Mouse (Mus musculus) granulocyte monocyte progenitor cell, adult 5-6 weeks (primary cell): ENCODE results near the gene Khsrp. TPM values are rescaled to one million over a fixed set of nuclear protein-coding genes. Genes with fewer than 3 reads are reported as not detected.

ENCODE experiments used
- ATAC-seq: replicated peaks from 2 replicates; pipeline ENCODE4 v1.8.0; 2016; ENCODE audit warnings: mild to moderate bottlenecking, moderate TSS enrichment, inconsistent platforms; ENCODE audit not compliant: poor library complexity, severe bottlenecking
- total RNA-seq, 2 experiments: library from RNA; stranded (forward) in 1 of 2; stranded (reverse) in 1 of 2; fragments of 200-712, 200-1000 nt in 1 of 2; fragments of >200 nt in 1 of 2; fragmentation: Nextera tagmentation in 1 of 2; gene quantifications; 2 replicates each; pipeline ENCODE4 v1.2.3; 2014 to 2017

Gene Khsrp
- total RNA-seq, 2 experiments from 2014 or later, result 84.0 to 96.6 TPM

DNA sequence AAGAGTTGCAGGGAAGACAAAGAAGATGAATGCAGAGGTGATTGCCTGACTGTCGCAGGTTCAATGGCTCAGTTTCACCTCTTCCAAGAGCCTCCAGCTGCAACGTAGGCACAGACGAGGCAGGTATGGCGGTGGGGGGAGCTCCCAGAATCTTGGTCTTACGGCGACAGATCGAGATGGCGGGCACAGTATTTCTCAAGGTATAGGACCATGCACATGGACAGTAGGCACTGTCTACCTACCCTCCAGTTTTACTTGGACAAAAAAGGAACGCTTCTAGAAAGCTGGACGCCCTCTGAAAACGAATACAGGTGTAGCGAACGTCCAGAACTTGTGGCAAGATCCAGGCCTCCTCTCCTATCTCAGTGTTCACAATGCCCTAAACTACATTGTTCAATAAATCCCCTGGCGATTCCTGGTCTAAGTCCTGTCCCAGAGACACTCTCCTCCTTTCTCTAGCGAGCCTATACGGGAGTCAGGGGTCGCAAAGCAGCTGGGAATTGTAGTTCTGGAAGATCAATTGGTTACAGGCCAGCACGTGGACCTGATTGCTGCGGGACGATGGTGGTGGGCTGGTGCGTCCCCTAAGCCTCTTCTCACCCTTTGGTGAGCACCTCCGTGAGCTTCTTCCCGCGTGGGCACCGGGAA, 41.7 kb downstream of the Khsrp start:
- peak; percentile 66 for ATAC-seq

DNA sequence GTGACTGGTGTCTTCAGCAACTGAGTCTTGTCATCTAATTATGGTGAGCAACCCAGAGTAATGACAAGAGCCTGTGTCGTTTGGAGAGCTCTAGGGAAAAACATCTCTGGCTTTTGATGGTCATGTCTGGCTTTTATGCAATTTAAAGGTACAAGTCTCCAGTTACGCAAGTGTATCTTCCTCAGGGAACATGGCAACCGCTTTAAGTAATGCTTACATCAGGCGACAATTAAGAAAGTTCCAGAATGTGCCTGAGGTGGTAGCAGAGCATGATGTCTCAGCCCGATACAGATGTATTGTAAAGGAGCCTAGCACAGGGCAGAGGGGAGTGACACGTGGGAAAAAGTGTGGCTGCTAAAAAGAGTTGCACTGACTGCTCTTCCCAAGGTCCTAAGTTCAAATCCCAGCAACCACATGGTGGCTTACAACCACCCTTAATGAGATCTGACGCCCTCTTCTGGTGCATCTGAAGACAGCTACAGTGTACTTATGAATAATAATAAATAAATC, 42.3 kb downstream of the Khsrp start:
- peak; percentile 3; the same call in 1 of the 2 replicates for ATAC-seq

DNA sequence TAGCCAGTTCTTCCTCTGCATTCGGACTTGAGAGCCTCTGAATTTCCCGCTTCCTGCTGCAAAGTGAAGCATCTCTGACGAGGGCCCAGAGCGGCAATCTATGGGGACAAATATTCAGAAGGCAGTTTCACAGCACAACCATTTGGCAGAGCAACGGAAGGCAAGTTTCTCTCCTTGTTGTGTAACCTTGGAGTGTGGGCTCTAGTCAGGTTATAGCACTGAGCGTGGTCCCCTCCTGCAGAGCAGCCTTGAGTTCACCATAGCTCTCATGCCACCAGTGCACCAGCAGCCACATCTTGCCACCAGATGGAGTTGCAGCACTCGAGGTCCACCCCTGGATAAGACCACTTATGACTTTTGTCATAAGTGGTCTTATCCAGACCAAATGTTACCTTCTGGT, 42.9 kb downstream of the Khsrp start:
- 0 out of 2 replicates have a peak, but pooled peaks have one; percentile 10 for ATAC-seq

DNA sequence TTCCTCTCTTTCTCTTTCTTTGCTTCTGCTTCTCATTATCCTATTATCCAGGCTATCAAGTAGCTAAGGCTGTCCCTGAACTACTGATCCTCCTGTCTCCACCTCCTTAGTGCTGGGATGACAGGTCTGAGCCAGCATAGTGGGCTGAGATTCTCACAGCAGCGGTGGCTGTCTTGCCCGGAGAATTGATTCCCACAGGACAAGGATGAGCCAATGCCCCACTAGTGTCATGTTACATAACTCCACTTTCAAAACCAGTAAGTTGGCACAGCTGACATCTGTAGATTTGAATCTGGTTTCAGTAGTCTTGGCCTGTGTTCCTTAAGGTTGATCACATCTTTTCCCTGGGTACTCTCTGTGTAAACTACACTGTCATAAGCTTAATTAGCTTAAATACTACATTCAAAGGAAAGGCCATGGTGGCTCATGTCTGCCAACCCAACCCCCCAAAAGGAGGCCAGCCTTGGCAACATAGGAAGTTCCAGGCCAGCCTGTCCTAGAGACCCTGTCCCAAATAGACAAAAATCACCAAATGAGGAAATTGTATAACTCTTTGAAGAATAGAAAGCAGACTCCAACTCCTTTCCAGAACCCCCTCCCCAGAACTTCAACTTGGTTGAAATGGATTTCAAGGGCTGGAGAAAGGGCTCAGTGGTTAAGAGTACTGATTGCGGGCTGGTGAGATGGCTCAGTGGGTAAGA, 45.1 kb downstream of the Khsrp start:
- no peak for ATAC-seq

DNA sequence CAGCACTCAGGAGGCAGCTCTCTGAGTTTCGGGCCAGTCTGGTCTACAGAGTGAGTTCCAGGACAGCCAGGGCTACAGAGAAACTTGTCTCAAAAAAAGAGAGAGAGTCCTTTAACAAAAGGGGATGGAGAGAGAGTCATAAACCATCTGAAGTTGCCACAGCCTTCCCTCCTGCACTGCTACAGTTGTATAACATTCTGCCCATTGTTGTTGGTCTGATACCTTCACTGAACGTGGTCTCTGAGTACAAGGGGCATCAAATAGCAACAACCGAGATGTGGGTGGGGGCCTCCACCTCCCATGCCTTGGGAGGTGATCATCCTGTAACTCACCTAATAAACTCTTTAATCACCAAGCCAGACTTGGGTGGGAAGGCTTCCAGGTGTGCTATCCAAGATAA, 45.7 kb downstream of the Khsrp start:
- ATAC-seq, result no peak

DNA sequence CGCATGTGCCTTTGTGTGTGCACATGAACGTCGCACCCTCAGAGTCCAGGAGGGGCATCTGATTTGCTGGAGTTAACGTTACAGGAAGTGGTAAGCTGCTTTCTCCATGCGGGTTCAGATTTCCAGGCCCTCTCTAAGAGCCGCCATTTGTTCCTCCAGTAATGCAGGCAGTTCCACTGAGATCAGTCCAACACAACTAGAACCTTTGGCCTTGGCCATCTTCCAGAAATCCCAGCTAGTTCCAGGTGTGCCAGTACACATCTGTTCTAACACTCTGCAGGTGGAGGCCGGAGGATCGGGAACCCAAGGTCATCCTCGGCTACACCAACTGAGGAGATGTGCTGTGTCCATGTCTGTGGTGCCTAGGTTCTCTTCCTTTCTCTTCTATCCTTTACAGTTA, 46.4 kb downstream of the Khsrp start:
- no peak for ATAC-seq

DNA sequence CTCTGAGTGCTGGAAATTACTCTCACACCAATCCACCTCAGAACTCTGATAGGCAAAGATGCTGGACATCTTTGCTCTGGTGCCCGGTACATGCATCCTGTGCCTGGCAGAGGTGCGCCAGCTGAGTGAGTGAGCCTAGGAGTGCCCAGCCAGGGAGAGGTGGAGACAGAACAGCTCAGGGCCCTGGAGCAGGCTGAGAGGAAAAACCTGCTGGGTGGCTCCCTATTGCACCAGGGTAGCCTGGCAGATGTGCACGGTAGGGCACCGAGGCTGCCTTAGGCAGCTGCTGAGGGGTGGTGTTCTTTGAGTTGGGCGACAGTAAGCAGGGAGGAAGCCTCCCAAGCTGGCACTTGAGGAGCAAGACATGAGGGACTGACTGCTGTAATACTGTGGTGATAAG, 49.3 kb downstream of the Khsrp start, which contains the start of gene Acer1:
TSS of gene Acer1 (minus strand) at position 114 of the 400 bp plus-strand sequence.
- no peak for ATAC-seq

DNA sequence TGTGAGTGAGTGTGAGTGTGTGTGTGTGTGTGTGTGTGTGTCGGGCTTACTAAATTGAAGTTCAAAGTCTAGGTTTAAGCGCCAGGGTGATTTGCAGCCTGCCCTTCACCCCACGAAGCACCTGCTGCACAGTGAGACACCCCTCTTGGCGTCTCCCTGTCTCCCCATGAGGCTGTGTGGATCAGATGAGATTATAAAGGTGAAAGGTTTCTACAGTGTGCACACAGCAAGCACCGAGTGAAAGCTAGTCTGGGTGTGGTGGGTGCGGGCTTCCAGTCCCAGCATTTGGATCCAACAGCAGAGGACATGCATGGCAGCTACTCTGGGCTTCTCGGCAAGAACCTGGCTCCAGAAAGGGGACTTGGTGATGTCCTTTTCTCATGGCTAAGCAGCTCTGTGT, 50.3 kb downstream of the Khsrp start:
- ATAC-seq, result no peak

DNA sequence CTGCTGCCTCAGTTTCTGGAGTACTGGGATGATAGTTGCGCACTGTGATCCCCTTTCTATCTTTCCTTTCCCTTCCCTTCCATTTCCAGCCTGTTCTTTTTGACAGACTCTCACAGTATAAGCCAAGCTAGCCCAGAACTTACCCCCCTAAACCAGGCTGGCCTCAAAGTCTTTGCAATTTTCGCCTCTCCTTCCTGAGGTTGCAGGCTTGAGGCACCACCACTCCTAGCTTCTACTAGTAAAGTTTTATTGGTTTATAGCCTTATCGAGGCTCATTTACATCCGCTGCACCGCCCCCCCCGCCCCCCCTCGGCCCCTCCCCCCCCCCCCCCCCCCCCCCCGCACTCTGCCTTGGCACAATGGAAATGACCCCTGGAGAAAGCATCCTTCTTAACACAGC, 51.8 kb downstream of the Khsrp start:
- no peak for ATAC-seq

DNA sequence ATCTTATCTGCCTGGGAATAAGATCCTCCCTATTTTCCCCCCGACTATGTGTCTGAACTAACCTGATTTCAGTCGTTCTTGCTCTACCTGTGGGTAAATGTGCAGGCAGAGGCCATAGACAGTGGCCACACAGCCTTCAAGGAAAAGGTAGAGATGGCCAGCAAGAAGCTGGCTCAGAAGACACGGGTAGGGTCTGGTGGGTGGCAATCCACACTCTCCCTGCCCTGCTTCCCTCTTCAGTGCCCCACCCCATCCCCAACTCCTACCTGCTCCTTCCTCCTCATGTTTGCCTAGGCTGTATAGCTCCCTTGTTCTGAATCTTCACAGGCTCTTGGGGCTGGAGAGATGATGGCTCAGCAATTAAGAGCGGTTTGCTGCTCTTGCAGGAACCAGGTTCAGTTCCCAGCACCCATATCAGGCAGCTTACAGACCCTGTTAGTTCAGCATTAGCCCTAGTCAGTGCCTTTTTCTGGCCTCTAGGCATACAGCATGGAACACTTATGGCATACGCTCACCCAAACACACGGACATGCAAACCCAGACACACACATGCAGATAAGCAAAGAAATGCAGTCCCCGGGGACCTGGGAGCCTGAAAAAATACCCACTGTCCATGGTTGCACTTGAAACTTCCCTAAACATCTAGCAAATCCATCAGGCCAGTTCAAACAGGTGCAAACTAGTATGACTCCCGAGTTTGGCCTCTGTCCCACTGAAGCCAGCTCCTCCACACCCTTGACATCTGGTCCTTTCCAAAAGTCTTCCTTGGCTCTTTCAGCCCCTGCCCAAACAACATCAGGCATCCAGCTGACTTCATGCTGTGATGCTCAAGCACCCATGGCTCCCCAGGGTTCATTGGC, 54.6 kb downstream of the Khsrp start:
- no peak for ATAC-seq

DNA sequence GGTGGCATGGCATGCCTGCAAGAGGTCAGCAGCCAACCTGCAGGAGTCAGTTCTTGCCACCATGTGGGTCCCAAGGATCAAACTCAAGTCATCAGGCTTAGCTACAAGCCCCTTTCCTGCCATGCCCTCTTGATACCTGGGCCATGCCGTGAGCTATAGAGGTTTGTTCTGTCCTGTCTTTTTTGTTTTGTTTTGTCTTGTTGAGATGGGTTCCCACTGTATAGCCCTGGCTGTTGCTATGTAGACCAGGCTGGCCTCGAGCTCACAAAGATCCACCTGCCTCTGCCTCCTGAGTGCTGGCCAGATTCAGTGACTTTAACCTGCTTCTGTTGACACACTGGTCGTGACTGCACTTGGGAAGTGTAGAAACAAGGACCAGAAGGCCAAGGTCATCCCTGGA, 55.9 kb downstream of the Khsrp start:
- no peak for ATAC-seq

DNA sequence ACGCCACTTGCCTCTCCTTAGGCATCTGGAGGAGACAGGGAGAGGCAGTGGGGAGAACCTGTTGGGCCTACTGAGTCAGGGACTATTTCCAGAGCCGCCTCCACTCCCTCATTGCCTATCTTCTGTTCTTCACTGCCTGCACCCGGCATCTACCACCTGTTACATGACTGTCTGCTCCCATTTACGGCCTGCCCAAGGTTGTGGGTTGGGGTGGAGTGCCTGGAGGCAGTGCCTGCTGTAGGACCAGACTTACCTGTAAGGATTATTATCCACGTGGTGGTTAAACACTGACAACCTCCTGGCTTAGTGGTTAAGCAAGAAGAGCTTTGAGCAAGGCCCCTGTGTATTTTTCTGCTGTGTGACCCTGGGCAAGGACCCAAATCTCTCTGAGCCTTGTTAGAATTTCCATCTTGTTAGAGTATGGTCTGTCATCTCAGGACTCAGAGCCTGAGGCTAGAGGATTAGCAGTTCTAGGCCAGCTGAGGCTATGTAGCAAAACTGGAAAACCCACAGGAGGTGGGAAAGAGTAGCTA, 56.5 kb downstream of the Khsrp start:
- no peak for ATAC-seq

DNA sequence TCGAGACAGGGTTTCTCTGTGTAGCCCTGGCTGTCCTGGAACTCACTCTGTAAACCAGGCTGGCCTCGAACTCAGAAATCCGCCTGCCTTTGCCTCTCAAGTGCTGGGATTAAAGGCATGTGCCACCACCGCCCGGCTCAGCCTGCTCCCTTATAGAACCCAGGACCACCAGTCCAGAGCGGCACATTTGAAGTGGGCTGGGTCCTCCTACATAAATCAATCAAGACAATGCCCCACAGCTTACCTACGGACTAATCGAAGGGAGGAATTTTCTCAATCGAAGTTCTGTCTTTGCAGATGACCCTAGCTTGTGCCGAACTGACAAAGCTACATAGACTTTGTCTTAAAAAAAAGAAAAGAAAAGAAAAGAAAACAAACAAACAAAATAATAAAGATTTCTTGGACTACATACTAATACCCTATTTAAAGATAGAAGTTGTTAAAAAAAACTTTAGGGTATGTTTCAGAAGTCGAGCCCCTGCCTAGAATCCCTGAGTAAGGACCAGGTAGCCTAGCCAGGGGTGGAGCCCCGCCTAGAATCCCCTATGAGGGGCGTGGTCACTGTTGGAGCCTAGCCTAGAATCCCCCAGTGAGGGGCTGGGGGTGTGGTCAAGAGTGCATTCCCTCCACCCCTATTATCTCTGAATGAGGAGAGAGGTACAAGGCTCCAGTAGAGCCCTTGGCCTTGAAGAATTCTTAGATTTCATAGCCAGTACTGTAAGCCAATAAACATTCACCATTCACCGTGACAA, 57.2 kb downstream of the Khsrp start:
- ATAC-seq, result no peak

Other genes starting within 250 kb of the Khsrp start
- gene Rfx2, start 200.5 kb downstream of the Khsrp start, total RNA-seq (2014; fragmentation: Nextera tagmentation), result 4.4 and 6.4 TPM in 2 replicates
- gene Rfx2, start 200.5 kb downstream of the Khsrp start, total RNA-seq (2017), result 1.6 and 2.8 TPM in 2 replicates
- gene Acsbg2, start 157.1 kb downstream of the Khsrp start, total RNA-seq (2014; fragmentation: Nextera tagmentation), result not detected in 2 replicates
- gene Acsbg2, start 157.1 kb downstream of the Khsrp start, total RNA-seq (2017), result not detected in 2 replicates
- 0.47 TPM in 1 of 2 replicates, not detected in the other for gene 1700061G19Rik, start 156.0 kb downstream of the Khsrp start, total RNA-seq (2014; fragmentation: Nextera tagmentation)
- gene 1700061G19Rik, start 156.0 kb downstream of the Khsrp start, total RNA-seq (2017), result 0.17 TPM in 1 of 2 replicates, not detected in the other
- gene Mllt1, start 96.1 kb downstream of the Khsrp start, total RNA-seq (2014; fragmentation: Nextera tagmentation), result 20.6 and 26.9 TPM in 2 replicates
- gene Mllt1, start 96.1 kb downstream of the Khsrp start, total RNA-seq (2017), result 16.6 and 17.0 TPM in 2 replicates
- not detected in 2 replicates for gene Acer1, start 49.4 kb downstream of the Khsrp start, total RNA-seq (2014; fragmentation: Nextera tagmentation)
- gene Acer1, start 49.4 kb downstream of the Khsrp start, total RNA-seq (2017), result not detected in 2 replicates
- 48.8 and 80.1 TPM in 2 replicates for gene Clpp, start 41.2 kb downstream of the Khsrp start, total RNA-seq (2014; fragmentation: Nextera tagmentation)
- gene Clpp, start 41.2 kb downstream of the Khsrp start, total RNA-seq (2017), result 88.7 and 94.7 TPM in 2 replicates
- gene Alkbh7, start 34.2 kb downstream of the Khsrp start, total RNA-seq (2014; fragmentation: Nextera tagmentation), result 11.3 and 24.4 TPM in 2 replicates
- gene Alkbh7, start 34.2 kb downstream of the Khsrp start, total RNA-seq (2017), result 17.3 and 18.7 TPM in 2 replicates
- not detected in 2 replicates for gene Pspn, start 31.5 kb downstream of the Khsrp start, total RNA-seq (2014; fragmentation: Nextera tagmentation)
- not detected in 2 replicates for gene Pspn, start 31.5 kb downstream of the Khsrp start, total RNA-seq (2017)
- 47.6 and 63.8 TPM in 2 replicates for gene Gtf2f1, start 20.2 kb downstream of the Khsrp start, total RNA-seq (2014; fragmentation: Nextera tagmentation)
- gene Gtf2f1, start 20.2 kb downstream of the Khsrp start, total RNA-seq (2017), result 103 and 116 TPM in 2 replicates
- gene Gm17949, start 20.1 kb downstream of the Khsrp start, total RNA-seq (2014; fragmentation: Nextera tagmentation), result not detected in 2 replicates
- not detected in 2 replicates for gene Gm17949, start 20.1 kb downstream of the Khsrp start, total RNA-seq (2017)
- gene Slc25a41, start 10.1 kb upstream of the Khsrp start, total RNA-seq (2014; fragmentation: Nextera tagmentation), result not detected in 2 replicates
- gene Slc25a41, start 10.1 kb upstream of the Khsrp start, total RNA-seq (2017), result not detected in 2 replicates
- gene Crb3, start 27.6 kb upstream of the Khsrp start, total RNA-seq (2014; fragmentation: Nextera tagmentation), result not detected in 2 replicates
- gene Crb3, start 27.6 kb upstream of the Khsrp start, total RNA-seq (2017), result not detected in 2 replicates
- gene Slc25a23, start 28.3 kb upstream of the Khsrp start, total RNA-seq (2014; fragmentation: Nextera tagmentation), result 15.2 and 23.8 TPM in 2 replicates
- gene Slc25a23, start 28.3 kb upstream of the Khsrp start, total RNA-seq (2017), result 1.6 and 1.7 TPM in 2 replicates
- gene Dennd1c, start 47.0 kb upstream of the Khsrp start, total RNA-seq (2014; fragmentation: Nextera tagmentation), result 24.7 and 27.1 TPM in 2 replicates
- gene Dennd1c, start 47.0 kb upstream of the Khsrp start, total RNA-seq (2017), result 2.9 and 3.0 TPM in 2 replicates
- not detected in 2 replicates for gene Tubb4a, start 56.3 kb upstream of the Khsrp start, total RNA-seq (2014; fragmentation: Nextera tagmentation)
- gene Tubb4a, start 56.3 kb upstream of the Khsrp start, total RNA-seq (2017), result not detected in 2 replicates
- 0.28 and 1.1 TPM in 2 replicates for gene Tnfsf9, start 73.8 kb upstream of the Khsrp start, total RNA-seq (2014; fragmentation: Nextera tagmentation)
- 0.60 and 3.0 TPM in 2 replicates for gene Tnfsf9, start 73.8 kb upstream of the Khsrp start, total RNA-seq (2017)
- not detected in 2 replicates for gene Cd70, start 118.3 kb upstream of the Khsrp start, total RNA-seq (2014; fragmentation: Nextera tagmentation)
- gene Cd70, start 118.3 kb upstream of the Khsrp start, total RNA-seq (2017), result not detected in 2 replicates
- 6.4 and 7.6 TPM in 2 replicates for gene Tnfsf14, start 162.7 kb upstream of the Khsrp start, total RNA-seq (2014; fragmentation: Nextera tagmentation)
- 5.2 and 5.8 TPM in 2 replicates for gene Tnfsf14, start 162.7 kb upstream of the Khsrp start, total RNA-seq (2017)
- 59.6 and 67.4 TPM in 2 replicates for gene C3, start 196.6 kb upstream of the Khsrp start, total RNA-seq (2014; fragmentation: Nextera tagmentation)
- 146 and 183 TPM in 2 replicates for gene C3, start 196.6 kb upstream of the Khsrp start, total RNA-seq (2017)
- gene Gpr108, start 216.9 kb upstream of the Khsrp start, total RNA-seq (2014; fragmentation: Nextera tagmentation), result 26.6 and 27.2 TPM in 2 replicates
- gene Gpr108, start 216.9 kb upstream of the Khsrp start, total RNA-seq (2017), result 18.9 and 20.9 TPM in 2 replicates
- gene Trip10, start 217.9 kb upstream of the Khsrp start, total RNA-seq (2014; fragmentation: Nextera tagmentation), result 8.3 and 9.9 TPM in 2 replicates
- gene Trip10, start 217.9 kb upstream of the Khsrp start, total RNA-seq (2017), result 5.6 and 8.6 TPM in 2 replicates
- 139 and 141 TPM in 2 replicates for gene Vav1, start 247.6 kb upstream of the Khsrp start, total RNA-seq (2014; fragmentation: Nextera tagmentation)
- 284 and 301 TPM in 2 replicates for gene Vav1, start 247.6 kb upstream of the Khsrp start, total RNA-seq (2017)